Mouse (Mus musculus) stomach, postnatal 0 days (tissue): Measurements from ENCODE around the gene Fam89b.

ENCODE experiments used
- CTCF ChIP-seq: IDR thresholded peaks from 2 replicates; pipeline ENCODE4 v1.5.1; 2016; ENCODE audit warnings: antibody characterized with exemption, low read depth, mild to moderate bottlenecking, moderate library complexity
- EP300 ChIP-seq: optimal IDR thresholded peaks from 2 replicates; pipeline ENCODE3; 2016; ENCODE audit warnings: antibody characterized with exemption

GRCm38 (mm10) chr19:5716955-5717354, 12.5 kb downstream of the Fam89b start:
- TF ChIP-seq CTCF (no peak), EP300 (no peak)
